Mouse (Mus musculus): ENCODE results near the gene Stat5b. TPM values are rescaled to one million over a fixed set of nuclear protein-coding genes. Genes with fewer than 3 reads are reported as not detected.

The Stat5b gene
- polyA plus RNA-seq, 1 experiment = 15.1 TPM

DNA sequence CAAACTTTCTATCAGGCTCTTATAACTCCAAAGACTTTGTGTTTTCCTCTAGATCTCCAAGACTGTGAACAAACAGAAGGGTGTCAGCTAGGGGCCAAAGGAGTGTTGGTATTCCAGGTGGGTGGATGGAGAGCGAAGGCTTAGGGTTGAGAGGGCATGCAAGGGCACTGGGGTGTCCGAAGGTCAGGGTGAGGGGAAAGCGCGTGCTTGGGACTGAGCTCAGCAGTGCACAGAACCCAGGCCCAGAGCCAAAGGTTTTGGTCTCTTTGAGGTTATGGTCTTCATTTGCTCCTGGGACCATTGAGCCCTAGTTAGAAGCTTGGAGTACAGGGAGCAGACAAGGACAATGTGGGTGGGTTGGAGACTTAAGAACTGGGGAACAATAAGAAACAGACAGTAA is 4.7 kb upstream of the Stat5b start:
- H3K27ac ChIP-seq (replicated peaks; ENCODE audit: low read depth, low read length) = no peak overlapping the region
- peaks cover 14% of the 10 kb centered on the region; the same call in 1 of the 2 replicates for H3K4me1 ChIP-seq (ENCODE audit: control insufficient read depth, insufficient read depth, insufficient read length, low read length)

GRCm38 (mm10) chr11:100854268-100854667 is 3.7 kb upstream of the Stat5b start:
- no peak overlapping the region for H3K27ac ChIP-seq (replicated peaks; ENCODE audit: low read depth, low read length)
- no peak overlapping the region for H3K4me3 ChIP-seq (ENCODE audit: insufficient read depth, low read depth, low read length)
- peaks cover 11% of the 10 kb centered on the region; the same call in 1 of the 2 replicates for H3K4me1 ChIP-seq (ENCODE audit: control insufficient read depth, insufficient read depth, insufficient read length, low read length)

More for the DNA sequence above, 4.7 kb upstream of the Stat5b start:
- H3K4me3 ChIP-seq (ENCODE audit: insufficient read depth, low read depth, low read length) = no peak overlapping the region

DNA sequence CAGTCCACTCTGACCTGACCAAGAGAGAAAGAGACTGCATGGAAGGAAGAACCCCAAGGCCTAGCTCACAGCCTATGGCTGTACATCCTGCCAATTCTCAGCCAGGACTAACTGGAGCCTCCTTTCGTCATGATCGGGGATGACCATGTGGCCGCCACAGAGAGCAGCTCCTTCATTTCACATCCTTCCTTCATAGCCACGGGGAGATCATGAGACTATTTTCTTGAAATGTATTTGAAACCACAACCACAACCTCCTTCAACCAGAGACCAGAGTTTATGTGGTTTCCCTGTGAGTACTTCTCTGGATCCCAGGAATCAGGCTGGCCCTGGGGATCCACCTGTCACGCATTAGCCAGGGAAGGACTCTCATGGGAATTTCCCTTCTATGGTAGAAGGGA is 2.5 kb upstream of the Stat5b start:
- H3K27ac ChIP-seq (replicated peaks; ENCODE audit: low read depth, low read length) = no peak overlapping the region
- no peak overlapping the region for H3K4me3 ChIP-seq (ENCODE audit: insufficient read depth, low read depth, low read length)
- H3K4me1 ChIP-seq (ENCODE audit: control insufficient read depth, insufficient read depth, insufficient read length, low read length) = peaks cover 7% of the 10 kb centered on the region; the same call in 1 of the 2 replicates

GRCm38 (mm10) chr11:100852088-100852487 is 1.6 kb upstream of the Stat5b start:
- no peak overlapping the region for H3K4me3 ChIP-seq (ENCODE audit: insufficient read depth, low read depth, low read length)
- peaks cover 4% of the 10 kb centered on the region; the same call in 1 of the 2 replicates for H3K4me1 ChIP-seq (ENCODE audit: control insufficient read depth, insufficient read depth, insufficient read length, low read length)
- no peak overlapping the region for H3K27ac ChIP-seq (replicated peaks; ENCODE audit: low read depth, low read length)

GRCm38 (mm10) chr11:100850778-100851528 is 429 bp upstream of the Stat5b start:
- peak overlapping the region; percentile 88 for H3K27ac ChIP-seq (replicated peaks; ENCODE audit: low read depth, low read length)
- peak overlapping the region; percentile 100 for H3K4me3 ChIP-seq (ENCODE audit: insufficient read depth, low read depth, low read length)
- H3K4me1 ChIP-seq (ENCODE audit: control insufficient read depth, insufficient read depth, insufficient read length, low read length) = peaks cover 5% of the 10 kb centered on the region; the same call in 1 of the 2 replicates

GRCm38 (mm10) chr11:100849456-100850037 is 977 bp downstream of the Stat5b start:
- peak overlapping the region; percentile 88 for H3K27ac ChIP-seq (replicated peaks; ENCODE audit: low read depth, low read length)
- peaks cover 10% of the 10 kb centered on the region; the same call in 1 of the 2 replicates for H3K4me1 ChIP-seq (ENCODE audit: control insufficient read depth, insufficient read depth, insufficient read length, low read length)
- H3K4me3 ChIP-seq (ENCODE audit: insufficient read depth, low read depth, low read length) = peak overlapping the region; percentile 100

GRCm38 (mm10) chr11:100848789-100849379 is 1.6 kb downstream of the Stat5b start:
- Histone ChIP-seq H3K27ac (replicated peaks; ENCODE audit: low read depth, low read length) (0 out of 2 replicates have a peak overlapping the region, but pooled peaks have one; percentile 12), H3K4me3 (ENCODE audit: insufficient read depth, low read depth, low read length) (peak overlapping the region; percentile 100), H3K4me1 (ENCODE audit: control insufficient read depth, insufficient read depth, insufficient read length, low read length) (peaks cover 10% of the 10 kb centered on the region; the same call in 1 of the 2 replicates)

- H3K4me3 ChIP-seq (ENCODE audit: insufficient read depth, low read depth, low read length) = no peak overlapping the region
- no peak overlapping the region for H3K27ac ChIP-seq (replicated peaks; ENCODE audit: low read depth, low read length)
- H3K4me1 ChIP-seq (ENCODE audit: control insufficient read depth, insufficient read depth, insufficient read length, low read length) = peaks cover 12% of the 10 kb centered on the region; the same call in 1 of the 2 replicates
Observed at GRCm38 (mm10) chr11:100848080-100848479, 2.4 kb downstream of the Stat5b start.

- Histone ChIP-seq H3K4me3 (ENCODE audit: insufficient read depth, low read depth, low read length) (no peak overlapping the region), H3K27ac (replicated peaks; ENCODE audit: low read depth, low read length) (no peak overlapping the region), H3K4me1 (ENCODE audit: control insufficient read depth, insufficient read depth, insufficient read length, low read length) (peaks cover 12% of the 10 kb centered on the region; the same call in 1 of the 2 replicates)
Observed at GRCm38 (mm10) chr11:100847572-100847971, 3.0 kb downstream of the Stat5b start.

- H3K4me1 ChIP-seq (ENCODE audit: control insufficient read depth, insufficient read depth, insufficient read length, low read length) = peaks cover 14% of the 10 kb centered on the region; the same call in 1 of the 2 replicates
- no peak overlapping the region for H3K4me3 ChIP-seq (ENCODE audit: insufficient read depth, low read depth, low read length)
- 0 out of 2 replicates have a peak overlapping the region, but pooled peaks have one; percentile 5 for H3K27ac ChIP-seq (replicated peaks; ENCODE audit: low read depth, low read length)
Observed at GRCm38 (mm10) chr11:100845793-100846192, 4.7 kb downstream of the Stat5b start.

DNA sequence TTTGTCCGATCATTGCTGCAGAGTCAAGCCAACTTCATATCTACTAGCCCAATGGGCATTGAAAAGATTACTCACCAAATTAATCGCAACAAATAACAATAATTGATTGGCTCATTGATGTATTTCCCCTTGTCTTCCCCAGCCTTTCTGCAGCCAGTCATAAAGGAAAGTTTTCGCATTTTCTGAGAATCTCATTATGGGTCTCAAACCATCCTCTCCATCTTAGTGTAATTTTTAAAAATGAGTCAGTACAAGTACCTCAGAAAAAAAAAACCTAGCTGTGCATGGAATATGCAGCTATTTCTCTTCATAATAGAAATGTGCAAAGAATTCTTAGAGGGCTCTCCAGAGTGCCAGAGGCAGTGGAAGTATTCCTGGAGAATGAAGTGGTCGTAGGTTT is 6.4 kb downstream of the Stat5b start:
- Histone ChIP-seq H3K4me1 (ENCODE audit: control insufficient read depth, insufficient read depth, insufficient read length, low read length) (peaks cover 18% of the 10 kb centered on the region; the same call in 1 of the 2 replicates), H3K4me3 (ENCODE audit: insufficient read depth, low read depth, low read length) (no peak overlapping the region), H3K27ac (replicated peaks; ENCODE audit: low read depth, low read length) (no peak overlapping the region)

DNA sequence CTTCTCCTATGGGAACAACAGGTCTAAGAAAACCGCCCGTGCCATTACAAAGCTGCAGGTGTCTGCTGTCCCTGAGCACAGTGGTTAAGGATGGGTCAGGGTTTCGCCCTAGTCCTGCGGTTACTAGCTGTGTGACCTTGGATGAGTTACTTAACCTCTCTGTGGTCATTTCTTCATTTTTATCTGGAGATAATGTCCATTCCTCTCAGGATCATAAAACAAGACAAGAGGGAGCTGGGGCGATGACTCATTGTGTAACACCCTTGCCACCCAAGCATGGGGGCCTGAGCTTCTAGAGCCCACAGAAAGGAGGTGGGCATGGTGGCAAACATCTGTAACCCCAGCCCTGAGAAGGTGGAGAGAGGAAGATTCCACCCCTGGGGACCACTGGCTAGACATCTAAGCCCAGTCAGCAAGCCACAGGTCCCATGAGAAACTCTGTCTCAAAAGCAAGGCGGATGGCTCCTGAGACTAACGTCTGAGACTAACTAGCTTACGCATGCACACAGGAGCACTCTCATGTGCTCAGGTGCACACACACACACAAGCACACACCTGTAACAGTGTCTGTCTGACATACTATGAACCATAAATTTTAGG is 7.4 kb downstream of the Stat5b start:
- 0 out of 2 replicates have a peak, but pooled peaks cover 14% of the 10 kb centered on the region for H3K4me1 ChIP-seq (ENCODE audit: control insufficient read depth, insufficient read depth, insufficient read length, low read length)
- no peak overlapping the region for H3K27ac ChIP-seq (replicated peaks; ENCODE audit: low read depth, low read length)
- no peak overlapping the region for H3K4me3 ChIP-seq (ENCODE audit: insufficient read depth, low read depth, low read length)

DNA sequence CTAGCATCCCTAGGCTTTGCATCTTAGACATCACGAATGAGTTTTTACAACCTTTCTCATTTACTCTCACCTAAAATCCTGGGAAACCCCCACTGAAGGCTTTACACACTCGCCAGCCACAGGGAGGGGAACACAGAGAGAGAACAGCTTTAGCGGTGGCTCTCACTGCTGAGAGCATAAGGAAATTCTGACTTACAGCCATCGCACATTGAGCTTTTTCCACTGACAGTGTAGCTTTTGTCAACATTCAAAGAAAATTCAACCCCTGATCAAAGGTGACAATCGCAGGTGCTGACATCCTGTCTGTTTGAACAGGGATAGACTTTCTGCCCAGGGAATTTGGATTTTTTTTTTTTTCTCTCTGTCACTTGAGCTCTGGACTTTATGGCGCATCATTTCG is 8.5 kb downstream of the Stat5b start:
- H3K4me3 ChIP-seq (ENCODE audit: insufficient read depth, low read depth, low read length) = no peak overlapping the region
- no peak overlapping the region for H3K27ac ChIP-seq (replicated peaks; ENCODE audit: low read depth, low read length)
- 0 out of 2 replicates have a peak, but pooled peaks cover 14% of the 10 kb centered on the region for H3K4me1 ChIP-seq (ENCODE audit: control insufficient read depth, insufficient read depth, insufficient read length, low read length)

GRCm38 (mm10) chr11:100840866-100841265 is 9.7 kb downstream of the Stat5b start:
- Histone ChIP-seq H3K4me3 (ENCODE audit: insufficient read depth, low read depth, low read length) (no peak overlapping the region), H3K27ac (replicated peaks; ENCODE audit: low read depth, low read length) (no peak overlapping the region), H3K4me1 (ENCODE audit: control insufficient read depth, insufficient read depth, insufficient read length, low read length) (0 out of 2 replicates have a peak, but pooled peaks cover 13% of the 10 kb centered on the region)

- Histone ChIP-seq H3K4me3 (ENCODE audit: insufficient read depth, low read depth, low read length) (no peak overlapping the region), H3K27ac (replicated peaks; ENCODE audit: low read depth, low read length) (no peak overlapping the region), H3K4me1 (ENCODE audit: control insufficient read depth, insufficient read depth, insufficient read length, low read length) (0 out of 2 replicates have a peak, but pooled peaks cover 8% of the 10 kb centered on the region)
Observed at GRCm38 (mm10) chr11:100839523-100839922, 11.0 kb downstream of the Stat5b start.
